Mouse (Mus musculus) lung, postnatal 10 days (tissue): ENCODE data around the gene Gm21985.
"Not testable (repeated sequence)": the region's sequence is repeated elsewhere in the genome, so short reads cannot be mapped to it uniquely, and the experiment has no call there.

ENCODE experiments used
- DNase-seq: peaks from one replicate; pipeline ENCODE4 v3.0.0; 2021

The Gm21985 gene

GRCm38 (mm10) chr2:112393958-112394357 lies 127.8 kb downstream of the Gm21985 start:
- DNase-seq = no peak

GRCm38 (mm10) chr2:112396649-112397048 lies 130.5 kb downstream of the Gm21985 start:
- DNase-seq = no peak

GRCm38 (mm10) chr2:112407030-112407429 lies 140.9 kb downstream of the Gm21985 start:
- no peak for DNase-seq

- no peak for DNase-seq
Measured at GRCm38 (mm10) chr2:112425308-112425707, 159.2 kb downstream of the Gm21985 start.

GRCm38 (mm10) chr2:112428534-112428933 lies 162.4 kb downstream of the Gm21985 start:
- not testable (repeated sequence) for DNase-seq

- no peak for DNase-seq
Measured at GRCm38 (mm10) chr2:112429665-112430064, 163.6 kb downstream of the Gm21985 start.

GRCm38 (mm10) chr2:112430403-112430802 lies 164.3 kb downstream of the Gm21985 start:
- no peak for DNase-seq

GRCm38 (mm10) chr2:112432523-112432922 lies 166.4 kb downstream of the Gm21985 start:
- no peak for DNase-seq

- peak; percentile 7 for DNase-seq
Measured at GRCm38 (mm10) chr2:112433359-112433758, 167.2 kb downstream of the Gm21985 start.

GRCm38 (mm10) chr2:112436292-112436691 lies 170.2 kb downstream of the Gm21985 start:
- no peak for DNase-seq

- DNase-seq = no peak
Measured at GRCm38 (mm10) chr2:112437589-112437988, 171.5 kb downstream of the Gm21985 start.

- no peak for DNase-seq
Measured at GRCm38 (mm10) chr2:112443491-112443890, 177.4 kb downstream of the Gm21985 start.

- DNase-seq = no peak
Measured at GRCm38 (mm10) chr2:112445511-112445910, 179.4 kb downstream of the Gm21985 start.

GRCm38 (mm10) chr2:112448046-112448445 lies 181.9 kb downstream of the Gm21985 start:
- not testable (repeated sequence) for DNase-seq

GRCm38 (mm10) chr2:112448510-112449059 lies 182.5 kb downstream of the Gm21985 start:
- DNase-seq = no peak

- peak; percentile 46 for DNase-seq
Measured at GRCm38 (mm10) chr2:112449597-112450296, 183.6 kb downstream of the Gm21985 start.

GRCm38 (mm10) chr2:112452513-112452912 lies 186.4 kb downstream of the Gm21985 start:
- not testable (repeated sequence) for DNase-seq

GRCm38 (mm10) chr2:112454125-112454861 lies 188.2 kb downstream of the Gm21985 start:
- no peak for DNase-seq

- DNase-seq = peak; percentile 99
Measured at GRCm38 (mm10) chr2:112454862-112455564, 188.9 kb downstream of the Gm21985 start, which contains the start of gene Emc7. Emc7 (plus strand) TSS chr2:112454997.
